Mouse (Mus musculus) kidney, embryonic 14.5 days (tissue): ENCODE results near the gene Coq6. TPM values are rescaled to one million over a fixed set of nuclear protein-coding genes. Genes with fewer than 3 reads are reported as not detected.
A peak's percentile ranks its signal among the peaks of the same experiment; 100 is the strongest.

Experiments
- ATAC-seq: fragments of 200-750 bp; cut with Nextera tagmentation; 2 replicates; pipeline ENCODE4 v1.8.0; 2017; ENCODE audit warnings: moderate number of reproducible peaks, mild to moderate bottlenecking, moderate TSS enrichment, moderate library complexity; ENCODE audit not compliant: low FRiP score, low TSS enrichment
- H3K27ac ChIP-seq: fragments of 300-500 bp; sonication (generic); 2 replicates; pipeline ENCODE4 v1.5.1; 2014; ENCODE audit warnings: low read depth, mild to moderate bottlenecking, low read length, moderate library complexity, mixed read lengths
- H3K27me3 ChIP-seq: fragments of 300-500 bp; sonication (generic); 2 replicates; pipeline ENCODE4 v1.6.1; 2014; ENCODE audit warnings: mild to moderate bottlenecking, low read length; ENCODE audit not compliant: control insufficient read depth, insufficient read depth
- H3K36me3 ChIP-seq: fragments of 300-500 bp; sonication (generic); 2 replicates; pipeline ENCODE4 v1.6.1; 2014; ENCODE audit warnings: low read length, mixed read lengths; ENCODE audit not compliant: control insufficient read depth, insufficient read depth
- H3K4me1 ChIP-seq: fragments of 300-500 bp; sonication (generic); 2 replicates; pipeline ENCODE4 v1.6.1; 2014; ENCODE audit warnings: low read length, mixed read lengths; ENCODE audit not compliant: control insufficient read depth, insufficient read depth
- H3K4me2 ChIP-seq: fragments of 300-500 bp; sonication (generic); replicated peaks from 2 replicates; pipeline ENCODE4 v1.6.1; 2014; ENCODE audit warnings: low read depth, mild to moderate bottlenecking, low read length
- H3K4me3 ChIP-seq: fragments of 300-500 bp; sonication (generic); 2 replicates; pipeline ENCODE4 v1.5.1; 2014; ENCODE audit warnings: mild to moderate bottlenecking, low read length
- H3K9ac ChIP-seq: fragments of 300-500 bp; sonication (generic); 2 replicates; pipeline ENCODE4 v1.6.1; 2014; ENCODE audit warnings: low read depth, mild to moderate bottlenecking, low read length, moderate library complexity
- H3K9me3 ChIP-seq: fragments of 300-500 bp; sonication (generic); 2 replicates; pipeline ENCODE4 v1.6.1; 2016; ENCODE audit warnings: low read length; ENCODE audit not compliant: control insufficient read depth
- WGBS: fragments of 180-500 bp; shearing (Covaris S2); extraction: QIAGEN DNeasy Blood & Tissue Kit; methylation state at CpG from one replicate; pipeline ENCODE4 v1.1.7; 2014; 5-methylcytosine and 5-hydroxymethylcytosine counted together
- polyA plus RNA-seq: library from polyadenylated mRNA; unstranded; fragments of >200 nt; fragmentation: Nextera tagmentation; extraction: Ambion mirVana; gene quantifications from 2 replicates; pipeline ENCODE4 v1.2.1, GENCODE M21; 2014

Gene Coq6
- polyA plus RNA-seq, 1 experiment from 2014 or later: 51.4 TPM

DNA sequence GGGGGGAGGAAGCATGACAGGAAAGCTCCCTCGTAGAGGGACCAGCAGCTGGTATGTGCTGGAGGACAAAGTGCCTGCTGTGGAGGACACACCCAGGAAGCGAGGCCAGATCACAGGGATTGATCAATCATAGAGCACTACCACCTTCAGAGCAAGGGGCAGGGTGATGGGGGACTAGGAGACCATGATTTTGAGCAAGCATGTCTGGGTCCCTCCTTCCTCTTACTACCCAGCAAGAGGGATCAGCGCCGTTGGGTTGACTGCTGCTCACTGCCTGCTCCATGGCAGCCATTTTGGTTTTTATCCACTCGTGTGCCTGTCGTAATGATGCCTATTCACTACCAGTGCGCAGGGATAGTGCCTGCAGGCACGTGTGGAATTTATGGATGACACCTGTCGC is 2.8 kb downstream of the Coq6 start:
- Histone ChIP-seq H3K4me3 (no peak overlapping the region), H3K4me1 (peaks cover 11% of the 10 kb centered on the region)
- WGBS: 85% methylated on average over 9 of the region's 9 CpGs

DNA sequence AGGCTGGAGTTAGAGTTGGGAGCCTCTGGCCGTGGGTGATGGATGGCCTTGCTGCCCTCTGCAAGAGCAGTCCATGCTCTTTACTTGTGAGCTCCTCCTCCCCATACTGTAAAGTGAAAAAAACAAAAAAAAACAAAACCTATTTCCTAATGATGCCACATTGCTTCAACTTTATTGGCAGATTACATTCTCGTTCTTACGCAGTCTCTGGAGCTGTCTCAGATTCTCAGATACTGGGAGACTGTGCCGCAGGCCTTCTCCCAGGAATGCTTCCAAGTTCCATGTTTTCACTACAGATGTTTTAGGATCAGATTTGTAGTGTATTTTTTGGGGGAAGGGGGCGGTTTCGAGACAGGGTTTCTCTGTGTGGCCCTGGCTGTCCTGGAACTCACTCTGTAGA is 3.7 kb downstream of the Coq6 start:
- H3K27me3 ChIP-seq: no peaks in the 10 kb centered on the region
- H3K9ac ChIP-seq: no peak overlapping the region
- peaks cover 11% of the 10 kb centered on the region for H3K4me1 ChIP-seq
- no peaks in the 10 kb centered on the region for H3K9me3 ChIP-seq
- WGBS: 89% methylated on average over 6 of the region's 6 CpGs
- peaks cover 24% of the 10 kb centered on the region for H3K36me3 ChIP-seq
- no peak overlapping the region for H3K4me3 ChIP-seq
- H3K27ac ChIP-seq: no peak overlapping the region
- no peak for ATAC-seq
- no peak overlapping the region for H3K4me2 ChIP-seq

More for the DNA sequence above, 2.8 kb downstream of the Coq6 start:
- Histone ChIP-seq H3K9me3 (no peaks in the 10 kb centered on the region), H3K27ac (no peak overlapping the region), H3K36me3 (peaks cover 16% of the 10 kb centered on the region), H3K4me2 (no peak overlapping the region), H3K9ac (no peak overlapping the region), H3K27me3 (no peaks in the 10 kb centered on the region)
- no peak for ATAC-seq

DNA sequence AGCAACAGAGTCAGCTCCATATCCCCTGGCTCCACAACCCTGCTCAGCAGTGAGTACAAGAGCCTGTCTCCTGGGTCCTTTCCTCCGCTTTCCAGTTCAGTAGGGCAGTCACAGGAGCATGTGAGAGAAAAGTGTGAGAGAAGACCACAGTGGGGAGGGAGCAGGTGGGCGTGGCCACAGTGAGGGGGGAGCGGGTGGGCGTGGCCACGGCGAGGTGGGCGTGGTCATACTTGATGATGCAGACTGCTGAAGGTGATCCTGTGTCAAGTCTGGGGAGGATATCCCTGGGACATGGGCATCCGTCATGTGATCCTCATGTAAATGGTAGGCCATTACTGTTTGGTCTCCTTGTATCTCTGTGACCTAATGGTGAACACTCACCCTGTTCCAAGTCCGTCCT is 5.5 kb downstream of the Coq6 start:
- peaks cover 42% of the 10 kb centered on the region for H3K36me3 ChIP-seq
- 79% methylated on average over 9 of the region's 9 CpGs for WGBS

DNA sequence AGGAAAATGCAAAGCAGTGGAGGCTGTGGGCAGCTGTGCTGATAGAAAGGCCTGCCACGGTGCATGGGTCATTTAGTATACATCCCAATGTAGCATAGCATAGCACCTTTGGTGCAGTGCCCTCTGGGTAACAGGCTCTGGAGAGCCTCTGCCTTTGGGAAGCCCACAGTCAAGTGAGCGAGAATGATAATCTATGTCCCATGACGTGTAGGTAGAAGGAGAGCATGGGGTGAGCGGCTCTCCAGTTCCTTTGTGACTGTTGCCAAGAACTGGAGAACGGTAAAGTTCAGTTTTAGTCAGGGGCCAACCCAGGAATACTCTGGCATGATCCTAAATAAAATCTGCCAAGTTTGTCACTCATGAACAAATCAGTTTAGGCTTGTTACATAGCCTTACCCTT is 10.2 kb downstream of the Coq6 start:
- Histone ChIP-seq H3K9ac (no peak overlapping the region), H3K4me2 (no peak overlapping the region), H3K4me1 (0 out of 2 replicates have a peak, but pooled peaks cover 5% of the 10 kb centered on the region), H3K36me3 (peaks cover 72% of the 10 kb centered on the region), H3K9me3 (no peaks in the 10 kb centered on the region), H3K4me3 (no peak overlapping the region), H3K27ac (no peak overlapping the region), H3K27me3 (no peaks in the 10 kb centered on the region)
- WGBS: 91% methylated on average over 5 of the region's 5 CpGs
- ATAC-seq: no peak

More for the DNA sequence above, 5.5 kb downstream of the Coq6 start:
- Histone ChIP-seq H3K4me2 (no peak overlapping the region), H3K27me3 (no peaks in the 10 kb centered on the region), H3K27ac (no peak overlapping the region), H3K9me3 (no peaks in the 10 kb centered on the region), H3K4me1 (peaks cover 6% of the 10 kb centered on the region; the same call in 1 of the 2 replicates), H3K4me3 (no peak overlapping the region), H3K9ac (no peak overlapping the region)
- no peak for ATAC-seq

DNA sequence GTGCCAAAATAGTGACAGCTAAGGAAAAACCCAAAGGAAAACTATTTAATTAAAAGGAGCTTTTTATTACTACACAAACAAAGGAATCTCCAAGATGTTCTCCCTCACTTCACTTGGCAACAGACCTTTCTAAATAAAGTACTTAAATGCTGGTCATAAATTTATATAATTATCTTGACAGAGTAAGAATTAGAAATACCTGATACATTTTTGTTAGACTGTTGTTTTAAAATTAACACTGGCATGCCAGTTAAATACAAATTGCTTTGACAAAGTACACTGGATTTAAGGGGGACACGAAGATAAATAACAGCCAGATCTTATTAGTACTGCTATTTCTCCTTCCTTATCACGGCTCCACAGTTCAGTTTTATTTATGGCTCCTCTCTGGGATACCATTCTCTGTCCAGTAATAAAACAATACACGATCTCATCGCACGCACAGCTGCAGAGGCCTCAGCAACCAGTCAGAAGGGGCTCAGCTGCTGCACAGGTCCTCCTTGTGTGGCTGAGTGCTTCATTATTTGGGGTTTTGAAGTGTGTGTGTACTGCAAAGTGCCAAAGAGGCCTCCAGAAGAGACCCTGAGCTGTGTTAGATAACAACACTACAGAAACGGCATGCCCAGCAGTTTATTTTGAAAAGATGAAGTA is 12.5 kb downstream of the Coq6 start:
- Histone ChIP-seq H3K4me3 (no peak overlapping the region), H3K9ac (no peak overlapping the region), H3K27me3 (no peaks in the 10 kb centered on the region), H3K36me3 (peaks cover 59% of the 10 kb centered on the region), H3K9me3 (no peaks in the 10 kb centered on the region), H3K27ac (peak overlapping the region; percentile 55), H3K4me1 (0 out of 2 replicates have a peak, but pooled peaks cover 5% of the 10 kb centered on the region), H3K4me2 (no peak overlapping the region)
- WGBS: 36% methylated on average over 6 of the region's 6 CpGs
- peak; percentile 84 for ATAC-seq

GRCm38 (mm10) chr12:84382369-84382768 is 20.9 kb downstream of the Coq6 start:
- Histone ChIP-seq H3K4me2 (no peak overlapping the region), H3K4me3 (no peak overlapping the region), H3K36me3 (no peaks in the 10 kb centered on the region; the same call in 1 of the 2 replicates), H3K9ac (no peak overlapping the region), H3K9me3 (no peaks in the 10 kb centered on the region), H3K4me1 (no peaks in the 10 kb centered on the region), H3K27me3 (no peaks in the 10 kb centered on the region), H3K27ac (no peak overlapping the region)
- WGBS: 88% methylated on average over 4 of the region's 4 CpGs
- ATAC-seq: no peak

DNA sequence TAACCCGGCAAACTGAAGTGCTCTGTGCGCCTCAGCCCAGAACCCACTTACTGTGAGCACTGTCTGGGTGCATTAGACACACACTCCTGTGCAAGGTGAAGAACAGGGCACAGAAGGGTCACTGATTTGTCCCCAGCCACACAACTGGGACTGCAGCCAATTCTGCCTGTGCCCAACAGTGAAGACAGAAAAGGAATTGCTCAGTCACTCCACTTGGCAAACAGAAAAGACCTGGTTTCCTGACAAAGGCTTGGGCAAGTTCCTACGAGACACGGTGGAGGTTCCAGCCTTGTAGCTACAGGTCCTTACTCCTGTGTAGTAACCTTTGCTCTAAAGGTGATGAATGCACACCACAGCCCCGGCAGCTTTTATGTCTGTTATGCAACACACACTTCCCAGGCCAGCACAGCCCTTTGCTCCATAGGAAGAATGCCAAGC is 23.2 kb downstream of the Coq6 start:
- WGBS: 78% methylated on average over 5 of the region's 5 CpGs
- no peaks in the 10 kb centered on the region; the same call in 1 of the 2 replicates for H3K36me3 ChIP-seq
- no peak for ATAC-seq
- H3K4me1 ChIP-seq: no peaks in the 10 kb centered on the region
- no peaks in the 10 kb centered on the region for H3K9me3 ChIP-seq
- no peak overlapping the region for H3K27ac ChIP-seq
- H3K27me3 ChIP-seq: no peaks in the 10 kb centered on the region
- H3K4me3 ChIP-seq: no peak overlapping the region
- H3K9ac ChIP-seq: no peak overlapping the region
- H3K4me2 ChIP-seq: no peak overlapping the region

- no peak for ATAC-seq
- Histone ChIP-seq H3K9me3 (no peaks in the 10 kb centered on the region), H3K4me3 (no peak overlapping the region), H3K27me3 (no peaks in the 10 kb centered on the region), H3K4me1 (no peaks in the 10 kb centered on the region), H3K4me2 (no peak overlapping the region), H3K36me3 (no peaks in the 10 kb centered on the region; the same call in 1 of the 2 replicates), H3K27ac (no peak overlapping the region), H3K9ac (no peak overlapping the region)
- 94% methylated on average over 4 of the region's 4 CpGs for WGBS
These were observed 24.0 kb downstream of the Coq6 start for GRCm38 (mm10) chr12:84385408-84385807.

DNA sequence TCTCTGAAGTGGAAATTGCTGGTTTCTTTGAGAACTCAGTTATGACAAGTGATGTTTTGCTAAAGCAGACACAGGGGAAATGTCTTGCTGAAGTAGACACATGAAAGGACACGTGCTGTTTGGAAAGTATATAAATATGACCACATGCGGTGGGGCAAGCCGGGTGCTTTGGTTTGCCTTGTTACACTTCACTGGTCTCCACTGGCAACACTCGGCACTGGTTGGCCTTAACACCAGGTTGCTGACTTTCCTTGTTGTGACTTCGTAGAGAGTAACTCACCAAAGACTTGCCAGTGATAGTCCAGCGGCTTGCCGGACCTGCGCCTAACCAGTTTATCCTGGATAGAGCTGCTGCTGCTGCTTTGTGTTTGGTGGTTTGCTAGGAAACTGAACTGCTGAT is 26.6 kb downstream of the Coq6 start:
- no peak overlapping the region for H3K9ac ChIP-seq
- no peaks in the 10 kb centered on the region for H3K4me1 ChIP-seq
- H3K27me3 ChIP-seq: no peaks in the 10 kb centered on the region
- no peaks in the 10 kb centered on the region; the same call in 1 of the 2 replicates for H3K36me3 ChIP-seq
- no peaks in the 10 kb centered on the region for H3K9me3 ChIP-seq
- H3K27ac ChIP-seq: no peak overlapping the region
- no peak overlapping the region for H3K4me2 ChIP-seq
- 86% methylated on average over 8 of the region's 8 CpGs for WGBS
- ATAC-seq: no peak
- H3K4me3 ChIP-seq: no peak overlapping the region
